Mouse (Mus musculus): Measurements from ENCODE around the gene Lrrn3. TPM values are rescaled to one million over a fixed set of nuclear protein-coding genes. Genes with fewer than 3 reads are reported as not detected.

The Lrrn3 gene
- polyA plus RNA-seq, 1 experiment = 14.2 TPM

GRCm38 (mm10) chr12:41487005-41487404 lies 774 bp upstream of the Lrrn3 start:
- H3K4me1 ChIP-seq (ENCODE audit: control insufficient read depth, insufficient read depth, low read length) = no peaks in the 10 kb centered on the region
- no peak overlapping the region for H3K27ac ChIP-seq (ENCODE audit: insufficient read depth, low read length)
- TF ChIP-seq CTCF (IDR thresholded peaks at IDR 0.05; ENCODE audit: borderline replicate concordance, insufficient read depth, low read length) (no peak), POLR2A (IDR thresholded peaks at IDR 0.05; ENCODE audit: low read depth, low read length) (no peak)
- no peak overlapping the region for H3K4me3 ChIP-seq (ENCODE audit: insufficient read depth, low read length)

- Histone ChIP-seq H3K4me1 (ENCODE audit: control insufficient read depth, insufficient read depth, low read length) (no peaks in the 10 kb centered on the region), H3K27ac (ENCODE audit: insufficient read depth, low read length) (no peak overlapping the region), H3K4me3 (ENCODE audit: insufficient read depth, low read length) (peak overlapping the region; percentile 45)
- TF ChIP-seq CTCF (IDR thresholded peaks at IDR 0.05; ENCODE audit: borderline replicate concordance, insufficient read depth, low read length) (no peak), POLR2A (IDR thresholded peaks at IDR 0.05; ENCODE audit: low read depth, low read length) (peak; percentile 78)
Observed at GRCm38 (mm10) chr12:41485512-41486215, 567 bp downstream of the Lrrn3 start.

- peak overlapping the region; percentile 45 for H3K4me3 ChIP-seq (ENCODE audit: insufficient read depth, low read length)
- TF ChIP-seq CTCF (IDR thresholded peaks at IDR 0.05; ENCODE audit: borderline replicate concordance, insufficient read depth, low read length) (no peak), POLR2A (IDR thresholded peaks at IDR 0.05; ENCODE audit: low read depth, low read length) (no peak)
- no peaks in the 10 kb centered on the region for H3K4me1 ChIP-seq (ENCODE audit: control insufficient read depth, insufficient read depth, low read length)
- no peak overlapping the region for H3K27ac ChIP-seq (ENCODE audit: insufficient read depth, low read length)
Observed at GRCm38 (mm10) chr12:41484689-41485511, 1.3 kb downstream of the Lrrn3 start.

GRCm38 (mm10) chr12:41483593-41484451 lies 2.4 kb downstream of the Lrrn3 start:
- TF ChIP-seq POLR2A (IDR thresholded peaks at IDR 0.05; ENCODE audit: low read depth, low read length) = no peak
- no peak for TF ChIP-seq CTCF (IDR thresholded peaks at IDR 0.05; ENCODE audit: borderline replicate concordance, insufficient read depth, low read length)
- peak overlapping the region; percentile 45 for H3K4me3 ChIP-seq (ENCODE audit: insufficient read depth, low read length)
- no peaks in the 10 kb centered on the region for H3K4me1 ChIP-seq (ENCODE audit: control insufficient read depth, insufficient read depth, low read length)
- no peak overlapping the region for H3K27ac ChIP-seq (ENCODE audit: insufficient read depth, low read length)

- TF ChIP-seq CTCF (IDR thresholded peaks at IDR 0.05; ENCODE audit: borderline replicate concordance, insufficient read depth, low read length) = no peak
- TF ChIP-seq POLR2A (IDR thresholded peaks at IDR 0.05; ENCODE audit: low read depth, low read length) = no peak
- Histone ChIP-seq H3K27ac (ENCODE audit: insufficient read depth, low read length) (no peak overlapping the region), H3K4me3 (ENCODE audit: insufficient read depth, low read length) (no peak overlapping the region; the same call in 1 of the 2 replicates), H3K4me1 (ENCODE audit: control insufficient read depth, insufficient read depth, low read length) (no peaks in the 10 kb centered on the region)
Observed at GRCm38 (mm10) chr12:41483091-41483592, 3.1 kb downstream of the Lrrn3 start.

- H3K27ac ChIP-seq (ENCODE audit: insufficient read depth, low read length) = no peak overlapping the region
- no peak overlapping the region for H3K4me3 ChIP-seq (ENCODE audit: insufficient read depth, low read length)
- H3K4me1 ChIP-seq (ENCODE audit: control insufficient read depth, insufficient read depth, low read length) = no peaks in the 10 kb centered on the region
- TF ChIP-seq POLR2A (IDR thresholded peaks at IDR 0.05; ENCODE audit: low read depth, low read length) (no peak), CTCF (IDR thresholded peaks at IDR 0.05; ENCODE audit: borderline replicate concordance, insufficient read depth, low read length) (no peak)
Observed at GRCm38 (mm10) chr12:41481486-41481885, 4.7 kb downstream of the Lrrn3 start.

- Histone ChIP-seq H3K4me1 (ENCODE audit: control insufficient read depth, insufficient read depth, low read length) (no peaks in the 10 kb centered on the region), H3K27ac (ENCODE audit: insufficient read depth, low read length) (no peak overlapping the region), H3K4me3 (ENCODE audit: insufficient read depth, low read length) (no peak overlapping the region)
- TF ChIP-seq CTCF (IDR thresholded peaks at IDR 0.05; ENCODE audit: borderline replicate concordance, insufficient read depth, low read length) (no peak), POLR2A (IDR thresholded peaks at IDR 0.05; ENCODE audit: low read depth, low read length) (no peak)
Observed at GRCm38 (mm10) chr12:41469096-41469801, 17.0 kb downstream of the Lrrn3 start.

GRCm38 (mm10) chr12:41468374-41468991 lies 17.7 kb downstream of the Lrrn3 start:
- H3K4me3 ChIP-seq (ENCODE audit: insufficient read depth, low read length) = no peak overlapping the region
- no peak overlapping the region for H3K27ac ChIP-seq (ENCODE audit: insufficient read depth, low read length)
- no peak for TF ChIP-seq POLR2A (IDR thresholded peaks at IDR 0.05; ENCODE audit: low read depth, low read length)
- TF ChIP-seq CTCF (IDR thresholded peaks at IDR 0.05; ENCODE audit: borderline replicate concordance, insufficient read depth, low read length) = no peak
- no peaks in the 10 kb centered on the region for H3K4me1 ChIP-seq (ENCODE audit: control insufficient read depth, insufficient read depth, low read length)

Data from embryonic fibroblast, embryonic 13.5 days (primary cell).